Mouse (Mus musculus) spleen, postnatal 14 days (tissue): ENCODE results near the gene Tmem274.

Source experiments
- DNase-seq, 2 experiments: peaks; one replicate each; pipeline ENCODE4 v3.0.0; 2021 to 2022; ENCODE audit warnings: low spot score in 2 of 2

The Tmem274 gene

GRCm38 (mm10) chr4:149475096-149475495, 2.1 kb upstream of the Tmem274 start:
- no peak for DNase-seq

GRCm38 (mm10) chr4:149484566-149484965, 7.4 kb downstream of the Tmem274 start:
- DNase-seq: no peak

- peak; percentile 71 to 84 for DNase-seq
Measured at GRCm38 (mm10) chr4:149485053-149485824, 8.1 kb downstream of the Tmem274 start, which contains the start of the genes Nmnat1 and Lzic. Gene Nmnat1, minus strand, starts transcription at chr4:149485202. Gene Lzic, plus strand, starts transcription at chr4:149485229.

- no peak for DNase-seq
Measured at GRCm38 (mm10) chr4:149485825-149486206, 8.6 kb downstream of the Tmem274 start.

- DNase-seq: no peak
Measured at GRCm38 (mm10) chr4:149487729-149488128, 10.6 kb downstream of the Tmem274 start.

GRCm38 (mm10) chr4:149489415-149490240, 12.4 kb downstream of the Tmem274 start:
- no peak for DNase-seq

GRCm38 (mm10) chr4:149491151-149491550, 14.0 kb downstream of the Tmem274 start:
- no peak for DNase-seq

- DNase-seq: no peak
Measured at GRCm38 (mm10) chr4:149496612-149497011, 19.4 kb downstream of the Tmem274 start.

GRCm38 (mm10) chr4:149498901-149499300, 21.7 kb downstream of the Tmem274 start:
- no peak for DNase-seq

- DNase-seq: no peak
Measured at GRCm38 (mm10) chr4:149499790-149500189, 22.6 kb downstream of the Tmem274 start.

- no peak for DNase-seq
Measured at GRCm38 (mm10) chr4:149504363-149504762, 27.2 kb downstream of the Tmem274 start.

GRCm38 (mm10) chr4:149504858-149505257, 27.7 kb downstream of the Tmem274 start:
- no peak for DNase-seq

- no peak for DNase-seq
Measured at GRCm38 (mm10) chr4:149505261-149505967, 28.2 kb downstream of the Tmem274 start.

- DNase-seq: no peak
Measured at GRCm38 (mm10) chr4:149506904-149507303, 29.7 kb downstream of the Tmem274 start.

GRCm38 (mm10) chr4:149511221-149511646, 34.1 kb downstream of the Tmem274 start:
- DNase-seq: no peak

GRCm38 (mm10) chr4:149512072-149512471, 34.9 kb downstream of the Tmem274 start:
- no peak for DNase-seq

- no peak for DNase-seq
Measured at GRCm38 (mm10) chr4:149515706-149516105, 38.5 kb downstream of the Tmem274 start.

GRCm38 (mm10) chr4:149517868-149518340, 40.7 kb downstream of the Tmem274 start, which contains the start of gene Ctnnbip1:
Gene Ctnnbip1, plus strand, starts transcription at chr4:149518236.
- peak; percentile 85 to 91 for DNase-seq

GRCm38 (mm10) chr4:149518351-149519220, 41.4 kb downstream of the Tmem274 start:
- DNase-seq: no peak

- DNase-seq: no peak
Measured at GRCm38 (mm10) chr4:149521258-149521657, 44.1 kb downstream of the Tmem274 start.

GRCm38 (mm10) chr4:149523961-149524360, 46.8 kb downstream of the Tmem274 start:
- no peak for DNase-seq
